Mouse (Mus musculus) heart, adult 2 months (tissue): Measurements from ENCODE around the gene Anxa11.

Experiments
- CTCF ChIP-seq: fragments of 200-600 bp; IDR thresholded peaks from 2 replicates; pipeline ENCODE4 v1.8.1; 2022; ENCODE audit warnings: antibody characterized with exemption, mild to moderate bottlenecking, moderate library complexity
- POLR2A ChIP-seq: fragments of 200-500 bp; IDR thresholded peaks from 2 replicates; pipeline ENCODE4 v1.6.1; 2011; ENCODE audit warnings: mild to moderate bottlenecking, low read depth, low read length, control low read depth; ENCODE audit not compliant: insufficient read depth

- TF ChIP-seq CTCF (no peak), POLR2A (no peak)
Measured at GRCm38 (mm10) chr14:25850433-25850832, 8.5 kb downstream of the Anxa11 start.
